Mouse (Mus musculus) stomach, embryonic 16.5 days (tissue): ENCODE data around the gene Catsperz. TPM values are rescaled to one million over a fixed set of nuclear protein-coding genes. Genes with fewer than 3 reads are reported as not detected.

Experiments
- ATAC-seq: fragments of 200-750 bp; cut with Nextera tagmentation; 2 replicates; pipeline ENCODE4 v1.8.0; 2017; ENCODE audit warnings: moderate number of reproducible peaks, moderate TSS enrichment; ENCODE audit not compliant: insufficient read depth, low FRiP score
- H3K27ac ChIP-seq: fragments of 300-500 bp; sonication (generic); 2 replicates; pipeline ENCODE4 v1.5.1; 2014; ENCODE audit warnings: low read length
- H3K27me3 ChIP-seq: fragments of 300-500 bp; sonication (generic); 2 replicates; pipeline ENCODE4 v1.6.1; 2014; ENCODE audit warnings: low read length, control low read depth, mixed read lengths; ENCODE audit not compliant: control insufficient read depth, insufficient read depth
- H3K36me3 ChIP-seq: fragments of 300-500 bp; sonication (generic); 2 replicates; pipeline ENCODE4 v1.6.1; 2014; ENCODE audit warnings: low read length; ENCODE audit not compliant: control insufficient read depth, insufficient read depth
- H3K4me1 ChIP-seq: fragments of 300-500 bp; sonication (generic); 2 replicates; pipeline ENCODE4 v1.6.1; 2014; ENCODE audit warnings: low read length, control low read depth, mixed read lengths; ENCODE audit not compliant: control insufficient read depth, insufficient read depth
- H3K4me2 ChIP-seq: fragments of 300-500 bp; sonication (generic); 2 replicates; pipeline ENCODE4 v1.6.1; 2014; ENCODE audit warnings: low read depth, low read length, mixed read lengths
- H3K4me3 ChIP-seq: fragments of 300-500 bp; sonication (generic); replicated peaks from 2 replicates; pipeline ENCODE4 v1.5.1; 2014; ENCODE audit warnings: mild to moderate bottlenecking, low read length
- H3K9ac ChIP-seq: fragments of 300-500 bp; sonication (generic); 2 replicates; pipeline ENCODE4 v1.6.1; 2014; ENCODE audit warnings: low read length
- H3K9me3 ChIP-seq: fragments of 300-500 bp; sonication (generic); replicated peaks from 2 replicates; pipeline ENCODE4 v1.6.1; 2016; ENCODE audit warnings: low read length, control low read depth; ENCODE audit not compliant: control insufficient read depth
- WGBS: fragments of 180-500 bp; shearing (Covaris S2); extraction: QIAGEN DNeasy Blood & Tissue Kit; methylation state at CpG from one replicate; pipeline ENCODE4 v1.1.7; 2014; 5-methylcytosine and 5-hydroxymethylcytosine counted together
- polyA plus RNA-seq: library from polyadenylated mRNA; unstranded; fragments of >200 nt; fragmentation: Nextera tagmentation; extraction: Ambion mirVana; gene quantifications from 2 replicates; pipeline ENCODE4 v1.2.1, GENCODE M21; 2015

The Catsperz gene
- polyA plus RNA-seq, 1 experiment from 2014 or later: 2.8 TPM

DNA sequence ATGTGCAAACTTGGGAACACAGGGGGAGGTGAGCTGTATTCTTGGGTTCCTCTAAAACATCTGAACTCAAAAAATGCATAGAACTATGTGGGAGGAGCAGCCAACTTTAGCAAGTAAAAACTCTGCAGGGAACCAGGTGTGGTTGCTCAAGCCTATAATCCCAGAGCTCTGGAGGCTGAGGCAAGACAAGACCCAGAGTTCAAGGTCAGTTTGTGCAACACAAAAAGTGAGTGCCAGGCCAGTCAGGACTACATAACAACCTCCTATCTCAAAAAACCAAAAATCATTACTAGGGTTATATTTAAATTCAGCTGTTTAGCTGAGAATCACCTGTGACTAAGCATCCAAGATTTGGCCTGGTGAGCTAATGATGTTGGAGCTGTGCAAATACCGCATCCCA is 6.8 kb upstream of the Catsperz start:
- Histone ChIP-seq H3K36me3 (no peaks in the 10 kb centered on the region), H3K27ac (no peak overlapping the region), H3K9me3 (no peaks in the 10 kb centered on the region), H3K9ac (no peak overlapping the region), H3K4me3 (no peak overlapping the region), H3K4me1 (peaks cover 12% of the 10 kb centered on the region), H3K27me3 (peaks cover 52% of the 10 kb centered on the region), H3K4me2 (no peak overlapping the region)
- no peak for ATAC-seq
- 38% methylated on average over 1 of the region's 1 CpGs for WGBS

GRCm38 (mm10) chr19:6931002-6931401 is 5.8 kb upstream of the Catsperz start:
- Histone ChIP-seq H3K27me3 (peaks cover 59% of the 10 kb centered on the region), H3K9me3 (no peaks in the 10 kb centered on the region; the same call in 1 of the 2 replicates), H3K9ac (no peak overlapping the region), H3K36me3 (no peaks in the 10 kb centered on the region), H3K27ac (no peak overlapping the region), H3K4me1 (peaks cover 17% of the 10 kb centered on the region), H3K4me3 (no peak overlapping the region), H3K4me2 (no peak overlapping the region)
- no peak for ATAC-seq
- 11% methylated on average over 2 of the region's 2 CpGs for WGBS

GRCm38 (mm10) chr19:6928080-6928479 is 2.9 kb upstream of the Catsperz start:
- H3K9me3 ChIP-seq: no peaks in the 10 kb centered on the region; the same call in 1 of the 2 replicates
- H3K9ac ChIP-seq: peak overlapping the region; percentile 15
- H3K4me2 ChIP-seq: peak overlapping the region; percentile 48; the same call in 1 of the 2 replicates
- peaks cover 57% of the 10 kb centered on the region for H3K27me3 ChIP-seq
- ATAC-seq: no peak
- peak overlapping the region; percentile 31 for H3K4me3 ChIP-seq
- 15% methylated on average over 9 of the region's 9 CpGs for WGBS
- H3K4me1 ChIP-seq: peaks cover 16% of the 10 kb centered on the region
- no peaks in the 10 kb centered on the region for H3K36me3 ChIP-seq
- no peak overlapping the region for H3K27ac ChIP-seq

- peak overlapping the region; percentile 48 for H3K4me2 ChIP-seq
- peaks cover 16% of the 10 kb centered on the region for H3K4me1 ChIP-seq
- peaks cover 46% of the 10 kb centered on the region for H3K27me3 ChIP-seq
- no peaks in the 10 kb centered on the region; the same call in 1 of the 2 replicates for H3K9me3 ChIP-seq
- H3K27ac ChIP-seq: peak overlapping the region; percentile 84
- WGBS: 13% methylated on average over 26 of the region's 26 CpGs
- peak overlapping the region; percentile 15 for H3K9ac ChIP-seq
- no peak for ATAC-seq
- H3K4me3 ChIP-seq: peak overlapping the region; percentile 31
- H3K36me3 ChIP-seq: no peaks in the 10 kb centered on the region
Measured at GRCm38 (mm10) chr19:6926559-6927255, 1.5 kb upstream of the Catsperz start.

DNA sequence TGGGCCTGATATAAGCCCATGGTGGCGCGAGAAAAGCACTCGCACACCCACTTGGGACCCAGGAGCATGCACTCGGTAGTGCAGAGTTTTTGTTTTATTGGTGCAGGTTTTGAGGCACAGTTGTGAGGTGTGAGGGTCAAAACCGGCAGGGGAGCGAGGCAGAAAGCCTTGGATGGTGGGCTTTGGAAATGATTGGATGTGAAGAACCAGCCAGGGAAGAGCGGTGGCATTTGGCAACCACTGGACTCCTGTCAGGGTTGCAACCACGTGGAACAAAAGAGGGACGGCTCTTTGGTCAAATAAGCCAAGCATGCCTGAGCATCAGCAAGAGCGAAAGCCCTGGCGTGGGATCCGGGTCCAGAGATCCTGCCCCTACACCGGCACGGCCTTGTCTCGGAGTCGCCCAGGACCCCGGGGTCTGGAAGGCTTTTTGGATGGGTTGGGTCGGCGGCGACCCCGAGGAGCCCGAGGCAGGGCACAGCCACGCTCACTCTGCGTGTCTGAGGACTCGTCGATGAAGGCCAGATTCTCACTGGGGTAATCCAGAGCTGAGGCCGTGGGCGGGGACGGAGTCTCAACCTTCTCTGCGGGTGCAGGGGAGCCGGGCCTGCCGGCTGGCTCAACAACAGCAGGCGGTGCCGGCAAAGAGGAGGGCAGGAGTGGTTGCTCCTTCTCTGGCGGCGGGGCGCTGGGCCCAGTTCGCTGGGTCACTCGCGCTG is 590 bp upstream of the Catsperz start:
- Histone ChIP-seq H3K27me3 (peaks cover 46% of the 10 kb centered on the region), H3K36me3 (no peaks in the 10 kb centered on the region), H3K4me3 (peak overlapping the region; percentile 24), H3K4me1 (peaks cover 18% of the 10 kb centered on the region), H3K4me2 (peak overlapping the region; percentile 41), H3K9ac (peak overlapping the region; percentile 60), H3K9me3 (no peaks in the 10 kb centered on the region; the same call in 1 of the 2 replicates), H3K27ac (peak overlapping the region; percentile 84)
- 16% methylated on average over 40 of the region's 40 CpGs for WGBS
- ATAC-seq: no peak

DNA sequence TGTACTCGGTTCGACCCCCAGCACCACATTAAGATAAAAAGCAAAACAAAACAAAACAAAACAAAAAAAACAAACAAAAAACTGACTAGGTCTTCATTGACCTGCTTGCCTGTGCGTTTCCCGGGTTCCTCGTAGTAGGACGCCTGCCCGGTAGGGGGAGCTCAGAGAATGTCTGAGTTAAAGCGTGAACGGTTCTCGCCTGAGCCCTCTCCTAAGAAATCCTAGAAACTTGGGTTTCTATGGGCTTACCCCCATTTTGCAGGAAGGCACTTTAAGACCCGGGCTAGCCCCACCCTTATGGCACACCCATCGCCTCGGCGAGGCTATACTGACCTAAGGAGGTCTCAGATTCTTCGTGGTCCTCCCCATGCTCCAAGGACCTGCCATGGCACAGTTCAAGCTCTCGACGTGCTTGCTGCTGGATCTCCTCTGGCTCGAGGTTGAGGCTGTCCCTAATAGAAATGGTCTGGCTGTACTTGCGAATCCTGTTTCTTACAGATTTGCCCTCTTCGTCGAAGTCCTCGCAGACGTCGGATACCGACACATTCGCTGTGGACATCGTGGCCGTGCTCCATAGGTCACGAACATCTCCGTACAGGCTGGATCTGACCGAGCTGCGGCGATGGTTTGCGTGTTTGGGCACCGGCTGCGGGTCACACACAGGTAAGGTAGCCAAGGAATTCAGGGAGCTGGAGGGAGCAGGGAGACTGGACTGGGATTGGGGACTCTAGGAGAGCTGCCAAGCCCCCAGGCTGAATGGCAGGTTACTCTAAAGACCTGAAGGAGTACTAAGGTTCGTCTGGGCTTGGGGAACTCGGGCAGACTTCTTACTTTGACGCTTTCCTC is 496 bp downstream of the Catsperz start:
- Histone ChIP-seq H3K36me3 (no peaks in the 10 kb centered on the region), H3K9me3 (no peaks in the 10 kb centered on the region; the same call in 1 of the 2 replicates), H3K9ac (peak overlapping the region; percentile 60), H3K4me3 (peak overlapping the region; percentile 24), H3K27ac (no peak overlapping the region), H3K4me1 (peaks cover 29% of the 10 kb centered on the region), H3K4me2 (peak overlapping the region; percentile 41), H3K27me3 (peaks cover 46% of the 10 kb centered on the region)
- WGBS: 5% methylated on average over 39 of the region's 39 CpGs
- no peak for ATAC-seq

GRCm38 (mm10) chr19:6922901-6923735 is 2.1 kb downstream of the Catsperz start:
- Histone ChIP-seq H3K4me2 (no peak overlapping the region), H3K4me3 (no peak overlapping the region)

More at GRCm38 (mm10) chr19:6922901-6923735, 2.1 kb downstream of the Catsperz start:
- Histone ChIP-seq H3K9ac (no peak overlapping the region; the same call in 1 of the 2 replicates), H3K27ac (no peak overlapping the region), H3K4me1 (peaks cover 36% of the 10 kb centered on the region), H3K36me3 (no peaks in the 10 kb centered on the region; the same call in 1 of the 2 replicates), H3K27me3 (peaks cover 42% of the 10 kb centered on the region), H3K9me3 (no peaks in the 10 kb centered on the region; the same call in 1 of the 2 replicates)
- WGBS: 64% methylated on average over 6 of the region's 6 CpGs
- ATAC-seq: no peak
